Mouse (Mus musculus): ENCODE results near the gene Cdk19. TPM values are rescaled to one million over a fixed set of nuclear protein-coding genes. Genes with fewer than 3 reads are reported as not detected.

Cdk19 gene
- polyA plus RNA-seq, 1 experiment from 2014 or later, result 10.6 TPM

DNA sequence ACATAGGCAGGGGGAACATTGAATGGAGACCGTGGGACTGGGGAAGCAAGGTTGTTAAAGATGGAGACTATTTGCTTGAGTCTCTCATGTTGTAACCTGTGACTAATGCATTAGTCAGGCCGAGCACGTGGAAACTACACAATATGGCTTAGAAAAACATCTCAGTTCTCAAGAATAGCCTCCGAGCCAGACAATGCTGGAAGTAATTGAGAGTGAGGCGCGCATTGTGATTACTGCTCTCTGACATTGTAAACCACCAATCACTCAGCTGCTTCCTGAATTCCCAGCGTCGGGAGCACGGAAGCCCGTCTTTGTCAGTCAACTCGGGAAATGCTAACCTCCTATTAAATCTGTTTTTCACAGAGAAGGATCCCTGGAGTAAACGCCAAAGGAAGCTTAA is 182.2 kb downstream of the Cdk19 start:
- 36% methylated on average over 12 of the region's 12 CpGs for WGBS

GRCm38 (mm10) chr10:40523312-40523975 is 184.1 kb downstream of the Cdk19 start:
- H3K27me3 ChIP-seq, result 0 out of 2 replicates have a peak, but pooled peaks cover 3% of the 10 kb centered on the region
- ATAC-seq (ENCODE audit: borderline replicate concordance, extremely low read depth, low FRiP score, low TSS enrichment), result no peak
- no peak overlapping the region for H3K4me2 ChIP-seq
- 0 out of 2 replicates have a peak overlapping the region, but pooled peaks have one; percentile 5 for H3K27ac ChIP-seq
- H3K4me1 ChIP-seq, result peaks cover 28% of the 10 kb centered on the region
- no peak overlapping the region for H3K9ac ChIP-seq
- H3K9me3 ChIP-seq, result no peaks in the 10 kb centered on the region
- H3K4me3 ChIP-seq, result no peak overlapping the region
- no peaks in the 10 kb centered on the region for H3K36me3 ChIP-seq
- WGBS, result 59% methylated on average over 7 of the region's 7 CpGs

More for the DNA sequence above, 182.2 kb downstream of the Cdk19 start:
- Histone ChIP-seq H3K27me3 (0 out of 2 replicates have a peak, but pooled peaks cover 2% of the 10 kb centered on the region), H3K4me2 (no peak overlapping the region), H3K4me1 (peaks cover 19% of the 10 kb centered on the region; the same call in 1 of the 2 replicates), H3K36me3 (no peaks in the 10 kb centered on the region), H3K4me3 (no peak overlapping the region), H3K27ac (0 out of 2 replicates have a peak overlapping the region, but pooled peaks have one; percentile 8), H3K9ac (no peak overlapping the region), H3K9me3 (no peaks in the 10 kb centered on the region)
- ATAC-seq (ENCODE audit: borderline replicate concordance, extremely low read depth, low FRiP score, low TSS enrichment), result no peak; the same call in 1 of the 2 replicates

DNA sequence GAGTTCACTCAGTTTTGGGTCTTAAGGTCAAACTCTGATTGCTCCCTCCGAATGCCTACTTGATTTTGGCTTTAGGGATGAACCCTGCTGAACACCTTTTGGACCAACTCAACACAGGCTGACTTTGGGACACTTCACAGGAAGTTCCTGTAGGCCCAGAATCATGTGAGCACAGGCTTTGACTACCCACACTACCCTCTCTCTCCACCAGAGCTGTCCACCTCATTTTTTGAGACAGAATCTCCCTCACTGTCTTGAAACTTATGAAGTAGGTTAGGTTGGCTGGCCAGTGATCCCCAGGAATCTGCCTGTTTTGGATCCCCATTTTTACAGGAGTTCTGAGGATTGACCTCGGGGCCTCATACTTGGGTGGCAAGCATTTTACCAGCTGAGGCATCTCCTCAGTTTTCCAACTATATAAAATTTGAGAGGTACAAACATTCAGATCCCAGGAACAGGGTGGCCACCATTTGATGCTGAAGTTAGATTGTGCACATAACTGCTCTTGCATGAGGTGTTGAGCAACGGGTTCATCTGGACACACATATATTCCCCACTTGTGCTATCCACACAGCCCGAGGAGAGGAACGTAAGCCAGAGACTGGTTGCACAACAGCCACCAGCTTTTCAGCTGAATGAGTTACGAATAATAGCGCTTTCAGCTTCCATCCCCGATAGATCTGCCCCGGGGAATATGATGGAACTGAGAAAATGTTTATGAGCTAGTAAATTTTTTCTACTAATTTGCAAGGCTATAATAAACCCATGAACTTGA is 184.9 kb downstream of the Cdk19 start:
- Histone ChIP-seq H3K9me3 (no peaks in the 10 kb centered on the region), H3K9ac (no peak overlapping the region), H3K27me3 (0 out of 2 replicates have a peak, but pooled peaks cover 3% of the 10 kb centered on the region), H3K4me2 (no peak overlapping the region), H3K4me1 (peaks cover 28% of the 10 kb centered on the region), H3K4me3 (no peak overlapping the region), H3K27ac (0 out of 2 replicates have a peak overlapping the region, but pooled peaks have one; percentile 0), H3K36me3 (no peaks in the 10 kb centered on the region)
- no peak for ATAC-seq (ENCODE audit: borderline replicate concordance, extremely low read depth, low FRiP score, low TSS enrichment)
- 67% methylated on average over 9 of the region's 9 CpGs for WGBS

- Histone ChIP-seq H3K9ac (no peak overlapping the region), H3K4me2 (no peak overlapping the region), H3K9me3 (no peaks in the 10 kb centered on the region), H3K4me1 (peaks cover 28% of the 10 kb centered on the region), H3K27ac (no peak overlapping the region), H3K36me3 (no peaks in the 10 kb centered on the region), H3K27me3 (0 out of 2 replicates have a peak, but pooled peaks cover 3% of the 10 kb centered on the region), H3K4me3 (no peak overlapping the region)
- 28% methylated on average over 10 of the region's 10 CpGs for WGBS
- no peak for ATAC-seq (ENCODE audit: borderline replicate concordance, extremely low read depth, low FRiP score, low TSS enrichment)
Observed at GRCm38 (mm10) chr10:40524991-40525390, 185.6 kb downstream of the Cdk19 start.

GRCm38 (mm10) chr10:40525616-40526155 is 186.3 kb downstream of the Cdk19 start:
- ATAC-seq (ENCODE audit: borderline replicate concordance, extremely low read depth, low FRiP score, low TSS enrichment), result no peak
- no peak overlapping the region for H3K4me2 ChIP-seq
- no peak overlapping the region for H3K27ac ChIP-seq
- no peaks in the 10 kb centered on the region for H3K9me3 ChIP-seq
- H3K4me3 ChIP-seq, result no peak overlapping the region
- WGBS, result 58% methylated on average over 9 of the region's 9 CpGs
- H3K9ac ChIP-seq, result no peak overlapping the region
- H3K27me3 ChIP-seq, result 0 out of 2 replicates have a peak, but pooled peaks cover 3% of the 10 kb centered on the region
- no peaks in the 10 kb centered on the region for H3K36me3 ChIP-seq
- H3K4me1 ChIP-seq, result peaks cover 28% of the 10 kb centered on the region

DNA sequence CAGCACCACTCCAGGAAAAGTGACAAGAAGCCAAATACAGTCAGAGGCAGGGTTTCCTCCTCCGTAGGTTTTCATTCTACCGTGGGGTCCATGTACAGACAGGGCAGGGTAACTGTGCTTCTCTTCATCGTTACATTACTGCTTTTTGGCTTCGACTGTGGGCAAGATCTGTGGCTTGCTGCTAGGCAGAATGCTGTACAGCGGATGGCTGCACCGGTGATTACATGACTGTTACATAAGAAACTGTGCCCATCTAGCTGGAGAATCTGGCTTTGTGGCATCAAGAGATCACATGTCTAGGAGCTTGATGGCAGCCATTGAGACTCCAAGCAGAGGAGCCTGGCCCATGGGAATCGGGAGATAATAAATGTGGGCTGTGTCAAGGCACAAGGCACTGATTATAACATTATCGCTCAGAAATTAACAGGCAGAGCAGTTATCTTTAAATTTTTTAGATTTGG is 187.0 kb downstream of the Cdk19 start:
- no peak overlapping the region for H3K27ac ChIP-seq
- peaks cover 28% of the 10 kb centered on the region for H3K4me1 ChIP-seq
- no peak overlapping the region for H3K9ac ChIP-seq
- 0 out of 2 replicates have a peak, but pooled peaks cover 3% of the 10 kb centered on the region for H3K27me3 ChIP-seq
- no peak overlapping the region for H3K4me2 ChIP-seq
- no peak overlapping the region for H3K4me3 ChIP-seq
- H3K9me3 ChIP-seq, result no peaks in the 10 kb centered on the region
- ATAC-seq (ENCODE audit: borderline replicate concordance, extremely low read depth, low FRiP score, low TSS enrichment), result no peak
- H3K36me3 ChIP-seq, result no peaks in the 10 kb centered on the region
- 77% methylated on average over 8 of the region's 8 CpGs for WGBS

- Histone ChIP-seq H3K4me3 (no peak overlapping the region), H3K36me3 (no peaks in the 10 kb centered on the region), H3K27ac (no peak overlapping the region), H3K9ac (no peak overlapping the region), H3K9me3 (no peaks in the 10 kb centered on the region), H3K4me2 (no peak overlapping the region), H3K4me1 (peaks cover 28% of the 10 kb centered on the region), H3K27me3 (0 out of 2 replicates have a peak, but pooled peaks cover 3% of the 10 kb centered on the region)
- 62% methylated on average over 3 of the region's 3 CpGs for WGBS
- no peak for ATAC-seq (ENCODE audit: borderline replicate concordance, extremely low read depth, low FRiP score, low TSS enrichment)
Observed at GRCm38 (mm10) chr10:40526986-40527385, 187.6 kb downstream of the Cdk19 start.

GRCm38 (mm10) chr10:40527573-40527972 is 188.2 kb downstream of the Cdk19 start:
- no peak overlapping the region for H3K4me2 ChIP-seq

DNA sequence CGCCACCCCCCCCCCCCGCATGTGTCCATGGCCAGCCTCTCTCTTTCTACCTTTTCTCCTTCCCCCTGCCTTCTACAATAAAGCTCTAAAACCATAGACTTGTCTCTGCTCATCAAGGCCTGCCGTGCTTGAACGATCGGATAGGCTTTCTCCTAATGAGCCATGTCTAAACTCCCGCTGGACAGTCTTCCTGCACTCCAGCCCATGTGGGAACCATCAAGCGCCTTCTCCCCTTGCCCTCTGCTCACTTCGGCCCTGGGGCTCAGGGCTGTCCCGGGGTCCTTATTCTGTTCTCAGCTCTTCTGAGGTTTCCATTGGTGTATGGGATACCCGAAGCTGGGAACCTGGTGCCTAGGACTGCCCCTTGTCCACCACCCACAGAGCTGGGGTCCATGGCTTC is 189.3 kb downstream of the Cdk19 start:
- Histone ChIP-seq H3K27me3 (0 out of 2 replicates have a peak, but pooled peaks cover 3% of the 10 kb centered on the region), H3K4me1 (peaks cover 20% of the 10 kb centered on the region), H3K36me3 (no peaks in the 10 kb centered on the region), H3K4me2 (no peak overlapping the region), H3K9ac (no peak overlapping the region), H3K27ac (no peak overlapping the region), H3K4me3 (no peak overlapping the region), H3K9me3 (no peaks in the 10 kb centered on the region)
- WGBS, result 74% methylated on average over 8 of the region's 10 CpGs
- no peak; the same call in 1 of the 2 replicates for ATAC-seq (ENCODE audit: borderline replicate concordance, extremely low read depth, low FRiP score, low TSS enrichment)

More at GRCm38 (mm10) chr10:40527573-40527972, 188.2 kb downstream of the Cdk19 start:
- ATAC-seq (ENCODE audit: borderline replicate concordance, extremely low read depth, low FRiP score, low TSS enrichment), result no peak
- Histone ChIP-seq H3K27ac (no peak overlapping the region), H3K36me3 (no peaks in the 10 kb centered on the region), H3K27me3 (0 out of 2 replicates have a peak, but pooled peaks cover 3% of the 10 kb centered on the region), H3K9ac (no peak overlapping the region), H3K4me3 (no peak overlapping the region), H3K9me3 (no peaks in the 10 kb centered on the region), H3K4me1 (peaks cover 28% of the 10 kb centered on the region)
- WGBS, result 22% methylated on average over 8 of the region's 8 CpGs

GRCm38 (mm10) chr10:40529617-40530016 is 190.3 kb downstream of the Cdk19 start:
- Histone ChIP-seq H3K27me3 (0 out of 2 replicates have a peak, but pooled peaks cover 3% of the 10 kb centered on the region), H3K27ac (no peak overlapping the region), H3K36me3 (no peaks in the 10 kb centered on the region), H3K4me1 (peaks cover 12% of the 10 kb centered on the region), H3K9ac (no peak overlapping the region), H3K9me3 (no peaks in the 10 kb centered on the region), H3K4me3 (no peak overlapping the region), H3K4me2 (no peak overlapping the region)
- 52% methylated on average over 6 of the region's 6 CpGs for WGBS
- no peak for ATAC-seq (ENCODE audit: borderline replicate concordance, extremely low read depth, low FRiP score, low TSS enrichment)

DNA sequence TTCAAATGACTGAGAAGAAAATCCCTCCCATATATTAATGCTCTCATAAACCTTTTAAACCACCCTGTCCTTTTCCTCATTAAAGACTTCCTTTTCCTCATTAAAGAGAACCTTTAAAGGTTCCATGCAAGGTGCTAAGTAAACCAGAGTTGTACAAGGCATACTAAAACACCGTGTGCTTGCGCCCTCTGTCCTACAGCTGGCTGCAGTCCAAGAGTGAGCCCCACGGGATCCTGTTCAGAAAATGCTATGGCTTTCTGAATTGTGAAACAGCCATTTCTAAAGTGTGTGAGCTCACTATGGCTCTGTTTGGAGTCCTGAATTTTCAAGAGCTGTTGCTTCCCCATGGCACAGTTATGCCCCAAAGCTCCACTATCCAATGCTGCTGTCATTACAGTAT is 191.3 kb downstream of the Cdk19 start:
- ATAC-seq (ENCODE audit: borderline replicate concordance, extremely low read depth, low FRiP score, low TSS enrichment), result no peak
- no peaks in the 10 kb centered on the region for H3K36me3 ChIP-seq
- 21% methylated on average over 3 of the region's 3 CpGs for WGBS
- H3K4me1 ChIP-seq, result peaks cover 11% of the 10 kb centered on the region
- no peak overlapping the region for H3K27ac ChIP-seq
- H3K9me3 ChIP-seq, result no peaks in the 10 kb centered on the region
- H3K4me2 ChIP-seq, result no peak overlapping the region
- no peak overlapping the region for H3K9ac ChIP-seq
- 0 out of 2 replicates have a peak, but pooled peaks cover 3% of the 10 kb centered on the region for H3K27me3 ChIP-seq
- no peak overlapping the region for H3K4me3 ChIP-seq

Measured in lung, embryonic 15.5 days (tissue).